Mouse (Mus musculus): ENCODE measurements at regions not wholly inside any gene's neighbourhood (a gene's known extent, or its start where the extent isn't known, plus 50 kb on each side); places are given as distances from the start of the nearest gene placed in this dataset.

DNA sequence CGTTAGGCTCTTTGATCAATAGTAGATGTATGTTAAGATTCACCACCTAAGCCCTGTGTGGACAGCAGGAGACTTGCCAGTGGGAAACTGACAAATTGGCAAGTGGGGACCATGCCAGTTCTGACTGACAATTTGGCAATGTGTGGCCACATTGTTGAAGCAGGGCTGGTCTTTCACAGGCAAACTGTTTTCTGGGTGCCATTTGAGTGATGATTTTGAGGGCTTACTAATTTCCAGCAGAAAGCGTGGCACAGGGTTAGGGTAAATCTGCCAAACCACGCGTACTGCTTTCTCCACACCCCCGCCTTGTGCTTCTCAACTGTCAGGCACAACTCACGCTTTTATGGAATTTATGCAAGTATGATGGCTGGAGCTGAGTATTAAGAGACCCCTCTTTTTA lies 91.2 kb upstream of the Trpm3 start:
- Histone ChIP-seq H3K27ac (ENCODE audit: insufficient read depth, low read depth, low read length) (no peak overlapping the region), H3K27me3 (ENCODE audit: control insufficient read depth, insufficient read depth, low read length) (no peaks in the 10 kb centered on the region), H3K36me3 (ENCODE audit: control insufficient read depth, insufficient read depth, low read length) (no peaks in the 10 kb centered on the region), H3K4me1 (ENCODE audit: control insufficient read depth, insufficient read depth, insufficient read length, low read length) (no peaks in the 10 kb centered on the region), H3K4me3 (ENCODE audit: low read depth, low read length) (no peak overlapping the region)
- TF ChIP-seq CTCF (IDR thresholded peaks at IDR 0.05; ENCODE audit: extremely low read depth, insufficient read length, insufficient replicate concordance, low read depth, low read length), result no peak
- no peak for TF ChIP-seq POLR2A (IDR thresholded peaks at IDR 0.05; ENCODE audit: low read depth, low read length)
- 79% methylated on average over 6 of the region's 6 CpGs for WGBS

GRCm38 (mm10) chr19:22066302-22066701 lies 72.5 kb upstream of the Trpm3 start:
- TF ChIP-seq POLR2A (IDR thresholded peaks at IDR 0.05; ENCODE audit: low read depth, low read length) (no peak), CTCF (IDR thresholded peaks at IDR 0.05; ENCODE audit: extremely low read depth, insufficient read length, insufficient replicate concordance, low read depth, low read length) (no peak)
- H3K27ac ChIP-seq (ENCODE audit: insufficient read depth, low read depth, low read length), result no peak overlapping the region

DNA sequence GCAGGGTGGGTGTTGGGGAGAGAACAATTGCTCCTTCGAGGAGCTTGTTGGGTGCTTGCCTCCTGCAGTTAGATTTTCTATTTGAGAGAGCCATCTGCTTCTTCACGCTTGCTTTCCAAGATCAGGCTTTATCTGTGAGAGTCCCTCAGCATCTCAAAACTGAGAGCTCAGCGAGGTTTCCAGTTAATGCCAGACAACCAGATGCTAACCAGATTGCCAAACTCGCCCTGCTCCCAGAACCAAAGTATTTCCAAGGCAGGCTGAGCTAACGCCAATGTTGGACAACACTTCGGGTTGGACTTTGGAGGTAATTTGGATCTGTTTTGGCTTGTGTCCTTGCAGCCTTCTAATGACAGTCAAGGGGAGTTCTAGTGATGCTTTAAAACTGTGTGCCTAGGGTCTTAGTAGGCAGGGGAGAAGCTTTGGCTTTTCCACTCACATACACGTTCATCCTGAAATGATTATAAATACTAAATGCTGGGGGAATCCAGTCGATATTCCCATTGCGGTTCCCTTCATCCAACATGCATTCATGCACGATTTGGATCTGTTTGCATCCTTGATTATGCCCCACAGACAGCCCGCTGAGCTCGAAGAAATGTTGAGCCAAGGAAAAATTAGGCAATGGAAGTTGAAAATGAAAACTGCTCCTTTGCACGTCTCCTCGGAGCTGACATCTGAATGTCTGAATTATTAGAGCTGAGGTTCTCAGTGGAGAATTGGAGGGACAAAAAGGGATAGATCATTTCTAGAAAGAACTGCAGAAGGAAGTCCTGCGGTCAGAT lies 68.4 kb upstream of the Trpm3 start:
- H3K36me3 ChIP-seq (ENCODE audit: control insufficient read depth, insufficient read depth, low read length), result no peaks in the 10 kb centered on the region
- H3K4me1 ChIP-seq (ENCODE audit: control insufficient read depth, insufficient read depth, insufficient read length, low read length), result no peaks in the 10 kb centered on the region
- no peaks in the 10 kb centered on the region for H3K27me3 ChIP-seq (ENCODE audit: control insufficient read depth, insufficient read depth, low read length)
- H3K4me3 ChIP-seq (ENCODE audit: low read depth, low read length), result no peak overlapping the region
- 72% methylated on average over 15 of the region's 15 CpGs for WGBS
- no peak overlapping the region for H3K27ac ChIP-seq (ENCODE audit: insufficient read depth, low read depth, low read length)
- TF ChIP-seq CTCF (IDR thresholded peaks at IDR 0.05; ENCODE audit: extremely low read depth, insufficient read length, insufficient replicate concordance, low read depth, low read length) (no peak), POLR2A (IDR thresholded peaks at IDR 0.05; ENCODE audit: low read depth, low read length) (no peak)

More at GRCm38 (mm10) chr19:22066302-22066701, 72.5 kb upstream of the Trpm3 start:
- H3K4me3 ChIP-seq (ENCODE audit: low read depth, low read length), result no peak overlapping the region
- no peaks in the 10 kb centered on the region for H3K36me3 ChIP-seq (ENCODE audit: control insufficient read depth, insufficient read depth, low read length)
- H3K27me3 ChIP-seq (ENCODE audit: control insufficient read depth, insufficient read depth, low read length), result no peaks in the 10 kb centered on the region
- H3K4me1 ChIP-seq (ENCODE audit: control insufficient read depth, insufficient read depth, insufficient read length, low read length), result no peaks in the 10 kb centered on the region
- 42% methylated on average over 8 of the region's 8 CpGs for WGBS

GRCm38 (mm10) chr19:22071701-22072100 lies 67.1 kb upstream of the Trpm3 start:
- Histone ChIP-seq H3K36me3 (ENCODE audit: control insufficient read depth, insufficient read depth, low read length) (no peaks in the 10 kb centered on the region), H3K27me3 (ENCODE audit: control insufficient read depth, insufficient read depth, low read length) (no peaks in the 10 kb centered on the region), H3K4me3 (ENCODE audit: low read depth, low read length) (no peak overlapping the region), H3K27ac (ENCODE audit: insufficient read depth, low read depth, low read length) (no peak overlapping the region), H3K4me1 (ENCODE audit: control insufficient read depth, insufficient read depth, insufficient read length, low read length) (no peaks in the 10 kb centered on the region)
- WGBS, result 32% methylated on average over 3 of the region's 3 CpGs
- peak; percentile 37; the same call in 1 of the 2 replicates for TF ChIP-seq CTCF (IDR thresholded peaks at IDR 0.05; ENCODE audit: extremely low read depth, insufficient read length, insufficient replicate concordance, low read depth, low read length)
- TF ChIP-seq POLR2A (IDR thresholded peaks at IDR 0.05; ENCODE audit: low read depth, low read length), result no peak

DNA sequence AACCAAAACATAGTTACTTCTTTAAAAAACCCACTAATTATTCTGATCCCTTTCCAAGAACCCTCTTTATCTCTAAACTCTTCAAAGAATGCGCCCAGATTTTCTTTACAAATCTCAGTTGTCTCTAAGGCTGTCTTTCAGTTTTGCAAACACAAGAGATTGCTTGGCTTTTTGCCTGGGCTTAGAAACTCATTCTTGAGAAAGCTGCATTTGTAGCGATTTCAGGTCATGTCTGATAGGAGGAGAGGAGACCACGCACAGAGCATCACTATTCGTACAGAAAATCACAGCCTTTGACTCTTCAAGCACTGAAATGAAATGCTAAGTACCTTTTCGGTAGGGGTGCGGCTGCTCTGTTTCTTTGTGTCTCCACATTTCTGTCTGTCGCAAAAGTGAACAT lies 64.8 kb upstream of the Trpm3 start:
- Histone ChIP-seq H3K36me3 (ENCODE audit: control insufficient read depth, insufficient read depth, low read length) (no peaks in the 10 kb centered on the region), H3K4me1 (ENCODE audit: control insufficient read depth, insufficient read depth, insufficient read length, low read length) (no peaks in the 10 kb centered on the region), H3K27ac (ENCODE audit: insufficient read depth, low read depth, low read length) (no peak overlapping the region), H3K4me3 (ENCODE audit: low read depth, low read length) (no peak overlapping the region), H3K27me3 (ENCODE audit: control insufficient read depth, insufficient read depth, low read length) (no peaks in the 10 kb centered on the region)
- no peak for TF ChIP-seq CTCF (IDR thresholded peaks at IDR 0.05; ENCODE audit: extremely low read depth, insufficient read length, insufficient replicate concordance, low read depth, low read length)
- no peak for TF ChIP-seq POLR2A (IDR thresholded peaks at IDR 0.05; ENCODE audit: low read depth, low read length)
- 76% methylated on average over 7 of the region's 7 CpGs for WGBS

DNA sequence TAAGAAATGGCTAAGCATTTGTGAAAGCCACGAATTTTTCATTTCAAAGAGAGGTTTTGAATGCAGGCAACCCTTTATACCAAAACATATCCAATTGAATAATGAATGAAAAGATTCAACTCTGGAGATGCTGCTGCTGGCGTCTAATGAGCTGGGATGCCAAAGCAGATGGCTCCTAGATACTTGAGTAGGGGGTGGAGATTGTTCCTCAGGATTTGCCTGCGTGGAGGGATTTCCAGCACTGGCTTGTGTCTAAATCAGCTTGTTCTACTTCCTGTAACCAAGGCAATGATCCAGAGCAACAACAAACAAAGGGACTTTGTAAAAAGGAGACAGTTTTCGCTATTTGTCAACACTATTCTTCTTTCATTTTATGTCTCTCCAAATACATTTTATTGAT lies 57.4 kb upstream of the Trpm3 start:
- TF ChIP-seq POLR2A (IDR thresholded peaks at IDR 0.05; ENCODE audit: low read depth, low read length) (no peak), CTCF (IDR thresholded peaks at IDR 0.05; ENCODE audit: extremely low read depth, insufficient read length, insufficient replicate concordance, low read depth, low read length) (no peak)
- Histone ChIP-seq H3K4me1 (ENCODE audit: control insufficient read depth, insufficient read depth, insufficient read length, low read length) (no peaks in the 10 kb centered on the region), H3K36me3 (ENCODE audit: control insufficient read depth, insufficient read depth, low read length) (no peaks in the 10 kb centered on the region), H3K4me3 (ENCODE audit: low read depth, low read length) (no peak overlapping the region), H3K27me3 (ENCODE audit: control insufficient read depth, insufficient read depth, low read length) (no peaks in the 10 kb centered on the region), H3K27ac (ENCODE audit: insufficient read depth, low read depth, low read length) (no peak overlapping the region)
- 46% methylated on average over 4 of the region's 4 CpGs for WGBS

Measured in small intestine, adult 2 months (tissue).